Mouse (Mus musculus) small intestine, adult 2 months (tissue): ENCODE results near the gene Wdr1.

Experiments used
- CTCF ChIP-seq: fragments of 200-500 bp; IDR thresholded peaks from 2 replicates; pipeline ENCODE4 v1.5.1; 2012; ENCODE audit warnings: low read depth, mild to moderate bottlenecking, control low read depth, inconsistent platforms, low read length, moderate library complexity, mixed read lengths; ENCODE audit not compliant: insufficient replicate concordance, insufficient read length; ENCODE audit errors: extremely low read depth
- POLR2A ChIP-seq: fragments of 200-500 bp; IDR thresholded peaks from 2 replicates; pipeline ENCODE4 v1.6.1; 2012; ENCODE audit warnings: low read depth, mild to moderate bottlenecking, control low read depth, inconsistent platforms, low read length, moderate library complexity

DNA sequence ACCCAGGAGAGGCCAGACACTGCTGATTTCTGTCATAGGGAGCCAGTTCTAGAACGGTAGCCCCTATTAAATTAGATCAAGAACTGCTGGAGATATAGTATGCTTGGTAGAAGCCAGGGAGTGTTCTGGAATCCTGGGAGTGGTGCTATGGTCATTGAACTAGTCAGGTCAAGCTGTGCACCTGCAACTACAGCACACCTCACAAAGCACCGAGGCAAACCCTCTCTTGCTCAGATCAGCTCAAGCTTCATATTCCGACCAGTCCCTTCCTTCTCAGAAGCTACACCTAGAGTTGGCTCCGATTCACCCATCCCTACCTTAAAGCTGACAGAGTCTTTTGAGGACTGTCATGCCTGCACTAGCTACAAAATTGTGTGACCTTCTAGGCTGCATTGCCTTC is 9.5 kb downstream of the Wdr1 start:
- TF ChIP-seq POLR2A (no peak), CTCF (no peak)
